In genomic region chr5:78621987-78622854, GRCm38 (mm10) we compare ENCODE assay signal across 10 mouse cellular contexts.
DNase-seq lines count a peak whose midpoint lies in the region; ATAC-seq lines count a peak whose summit lies in the region.
"Had no signal": no experiment of that assay in that cellular context is flagged by ENCODE, and none has a peak within 500 bp of the region (broad histone marks: within the 10 kb centered on the region; RNA-seq: fewer than 3 reads in every experiment).

No protein-coding gene starts in this region.

- ATAC-seq in embryonic facial prominence, embryonic 11.5 days (replicated peaks; ENCODE audit: insufficient number of reproducible peaks, low FRiP score, low TSS enrichment, low read depth), result no peak
- ATAC-seq in neural tube, embryonic 12.5 days (ENCODE audit: low FRiP score, low read depth), result peak; percentile 76; the same call in 1 of the 2 replicates
- ATAC-seq in CD4-positive, CD25-positive, alpha-beta regulatory T cell, adult 4 months, result no peak
- ATAC-seq in intestine, embryonic 16.5 days, result no peak

- no peak overlapping the region for H3K4me3 ChIP-seq in embryonic facial prominence, embryonic 11.5 days (ENCODE audit: low read depth, low read length)
- no peak overlapping the region for H3K4me3 ChIP-seq in embryonic facial prominence, embryonic 10.5 days
- H3K4me3 ChIP-seq in neural tube, embryonic 12.5 days, result no peak overlapping the region
- no peak overlapping the region for H3K4me3 ChIP-seq in intestine, embryonic 16.5 days (ENCODE audit: low read length)

- H3K27ac ChIP-seq in embryonic facial prominence, embryonic 11.5 days (replicated peaks; ENCODE audit: low read depth, low read length), result no peak overlapping the region
- H3K27ac ChIP-seq in embryonic facial prominence, embryonic 10.5 days (replicated peaks), result no peak overlapping the region
- H3K27ac ChIP-seq in neural tube, embryonic 12.5 days, result no peak overlapping the region
- H3K27ac ChIP-seq in intestine, embryonic 16.5 days (ENCODE audit: low read length), result no peak overlapping the region
- H3K27ac ChIP-seq: kidney, postnatal 0 days had no signal

- H3K9ac ChIP-seq in embryonic facial prominence, embryonic 11.5 days (replicated peaks; ENCODE audit: low read length), result no peak overlapping the region
- no peak overlapping the region for H3K9ac ChIP-seq in neural tube, embryonic 12.5 days
- no peak overlapping the region for H3K9ac ChIP-seq in intestine, embryonic 16.5 days (ENCODE audit: low read depth, low read length)

- no peak overlapping the region for H3K4me2 ChIP-seq in embryonic facial prominence, embryonic 11.5 days (ENCODE audit: low read depth, low read length)
- H3K4me2 ChIP-seq in neural tube, embryonic 12.5 days (replicated peaks), result no peak overlapping the region
- H3K4me2 ChIP-seq in intestine, embryonic 16.5 days (ENCODE audit: low read depth, low read length), result no peak overlapping the region

- no peaks in the 10 kb centered on the region for H3K4me1 ChIP-seq in embryonic facial prominence, embryonic 11.5 days (ENCODE audit: control insufficient read depth, insufficient read depth, low read length)
- no peaks in the 10 kb centered on the region for H3K4me1 ChIP-seq in embryonic facial prominence, embryonic 10.5 days
- H3K4me1 ChIP-seq in neural tube, embryonic 12.5 days, result no peaks in the 10 kb centered on the region
- H3K4me1 ChIP-seq in intestine, embryonic 16.5 days (ENCODE audit: control insufficient read depth, insufficient read depth, low read length), result no peaks in the 10 kb centered on the region

- 76% methylated on average over 5 of the region's 5 CpGs for WGBS in embryonic facial prominence, embryonic 11.5 days
- WGBS in embryonic facial prominence, embryonic 10.5 days, result 82% methylated on average over 5 of the region's 5 CpGs
- 65% methylated on average over 5 of the region's 5 CpGs for WGBS in neural tube, embryonic 12.5 days
- WGBS in intestine, embryonic 16.5 days, result 76% methylated on average over 5 of the region's 5 CpGs

- DNase-seq in embryonic facial prominence, embryonic 11.5 days (ENCODE audit: low spot score), result peak; percentile 20
- DNase-seq in embryonic facial prominence, embryonic 10.5 days (ENCODE audit: low spot score), result no peak
- DNase-seq in ZHBTc4 (ENCODE audit: low read depth, low spot score), result peak; percentile 3
- peak; percentile 82 for DNase-seq in layer of hippocampus, adult 11-12 months (ENCODE audit: low spot score)
- DNase-seq in thymus, postnatal 25 days, result no peak
- DNase-seq: cerebellum, adult 9-10 months had no signal

- H3K36me3 ChIP-seq in embryonic facial prominence, embryonic 11.5 days (replicated peaks; ENCODE audit: control insufficient read depth, insufficient read depth, low read depth, low read length), result no peaks in the 10 kb centered on the region
- no peaks in the 10 kb centered on the region for H3K36me3 ChIP-seq in embryonic facial prominence, embryonic 10.5 days (replicated peaks)
- H3K36me3 ChIP-seq in neural tube, embryonic 12.5 days, result no peaks in the 10 kb centered on the region
- H3K36me3 ChIP-seq in intestine, embryonic 16.5 days (ENCODE audit: control insufficient read depth, insufficient read depth, low read length), result no peaks in the 10 kb centered on the region

- no peaks in the 10 kb centered on the region for H3K9me3 ChIP-seq in embryonic facial prominence, embryonic 11.5 days (replicated peaks; ENCODE audit: control insufficient read depth, low read length)
- no peaks in the 10 kb centered on the region for H3K9me3 ChIP-seq in embryonic facial prominence, embryonic 10.5 days
- H3K9me3 ChIP-seq in neural tube, embryonic 12.5 days, result no peaks in the 10 kb centered on the region
- no peaks in the 10 kb centered on the region for H3K9me3 ChIP-seq in intestine, embryonic 16.5 days (ENCODE audit: control insufficient read depth, low read length)

- no peaks in the 10 kb centered on the region for H3K27me3 ChIP-seq in embryonic facial prominence, embryonic 11.5 days (ENCODE audit: control insufficient read depth, insufficient read depth, low read length)
- no peaks in the 10 kb centered on the region for H3K27me3 ChIP-seq in embryonic facial prominence, embryonic 10.5 days (replicated peaks; ENCODE audit: low read depth, poor library complexity, severe bottlenecking)
- no peaks in the 10 kb centered on the region for H3K27me3 ChIP-seq in neural tube, embryonic 12.5 days (replicated peaks)
- no peaks in the 10 kb centered on the region for H3K27me3 ChIP-seq in intestine, embryonic 16.5 days (replicated peaks; ENCODE audit: control insufficient read depth, insufficient read depth, low read length)

Comparison
In these comparisons a context has a peak if more than half of its experiments do, and no peak if none do; other contexts are left out.
1. DNase-seq: peak in embryonic facial prominence, embryonic 11.5 days (single experiment), ZHBTc4 (single experiment) and layer of hippocampus, adult 11-12 months (single experiment); none in embryonic facial prominence, embryonic 10.5 days (single experiment) and thymus, postnatal 25 days (single experiment).